Mouse (Mus musculus): ENCODE results near the gene Gm1043. TPM values are rescaled to one million over a fixed set of nuclear protein-coding genes. Genes with fewer than 3 reads are reported as not detected.

The Gm1043 gene
- polyA plus RNA-seq, 1 experiment, result not detected

GRCm38 (mm10) chr5:37247456-37247855, 162.3 kb downstream of the Gm1043 start:
- no peak overlapping the region for H3K27ac ChIP-seq (replicated peaks; ENCODE audit: low read depth, low read length)
- no peaks in the 10 kb centered on the region for H3K4me1 ChIP-seq (ENCODE audit: control insufficient read depth, insufficient read depth, insufficient read length, low read length)
- H3K4me3 ChIP-seq (ENCODE audit: insufficient read depth, low read depth, low read length), result no peak overlapping the region

GRCm38 (mm10) chr5:37248870-37249269, 163.7 kb downstream of the Gm1043 start:
- Histone ChIP-seq H3K27ac (replicated peaks; ENCODE audit: low read depth, low read length) (no peak overlapping the region), H3K4me3 (ENCODE audit: insufficient read depth, low read depth, low read length) (no peak overlapping the region), H3K4me1 (ENCODE audit: control insufficient read depth, insufficient read depth, insufficient read length, low read length) (no peaks in the 10 kb centered on the region)

- no peaks in the 10 kb centered on the region for H3K4me1 ChIP-seq (ENCODE audit: control insufficient read depth, insufficient read depth, insufficient read length, low read length)
- H3K4me3 ChIP-seq (ENCODE audit: insufficient read depth, low read depth, low read length), result no peak overlapping the region
- H3K27ac ChIP-seq (replicated peaks; ENCODE audit: low read depth, low read length), result no peak overlapping the region
Observed at GRCm38 (mm10) chr5:37251596-37251995, 166.4 kb downstream of the Gm1043 start.

GRCm38 (mm10) chr5:37252101-37252804, 167.1 kb downstream of the Gm1043 start:
- H3K4me1 ChIP-seq (ENCODE audit: control insufficient read depth, insufficient read depth, insufficient read length, low read length), result no peaks in the 10 kb centered on the region
- no peak overlapping the region for H3K27ac ChIP-seq (replicated peaks; ENCODE audit: low read depth, low read length)
- H3K4me3 ChIP-seq (ENCODE audit: insufficient read depth, low read depth, low read length), result no peak overlapping the region

GRCm38 (mm10) chr5:37254523-37254922, 169.4 kb downstream of the Gm1043 start:
- no peak overlapping the region for H3K4me3 ChIP-seq (ENCODE audit: insufficient read depth, low read depth, low read length)
- no peak overlapping the region for H3K27ac ChIP-seq (replicated peaks; ENCODE audit: low read depth, low read length)
- no peaks in the 10 kb centered on the region for H3K4me1 ChIP-seq (ENCODE audit: control insufficient read depth, insufficient read depth, insufficient read length, low read length)

- no peak overlapping the region for H3K27ac ChIP-seq (replicated peaks; ENCODE audit: low read depth, low read length)
- no peaks in the 10 kb centered on the region for H3K4me1 ChIP-seq (ENCODE audit: control insufficient read depth, insufficient read depth, insufficient read length, low read length)
- no peak overlapping the region for H3K4me3 ChIP-seq (ENCODE audit: insufficient read depth, low read depth, low read length)
Observed at GRCm38 (mm10) chr5:37256823-37257222, 171.7 kb downstream of the Gm1043 start.

GRCm38 (mm10) chr5:37257243-37257642, 172.1 kb downstream of the Gm1043 start:
- Histone ChIP-seq H3K4me3 (ENCODE audit: insufficient read depth, low read depth, low read length) (no peak overlapping the region), H3K4me1 (ENCODE audit: control insufficient read depth, insufficient read depth, insufficient read length, low read length) (no peaks in the 10 kb centered on the region), H3K27ac (replicated peaks; ENCODE audit: low read depth, low read length) (no peak overlapping the region)

- Histone ChIP-seq H3K4me3 (ENCODE audit: insufficient read depth, low read depth, low read length) (no peak overlapping the region), H3K4me1 (ENCODE audit: control insufficient read depth, insufficient read depth, insufficient read length, low read length) (no peaks in the 10 kb centered on the region)
Observed at GRCm38 (mm10) chr5:37261734-37262133, 176.6 kb downstream of the Gm1043 start.

GRCm38 (mm10) chr5:37263816-37264215, 178.6 kb downstream of the Gm1043 start:
- no peak overlapping the region for H3K27ac ChIP-seq (replicated peaks; ENCODE audit: low read depth, low read length)
- no peak overlapping the region for H3K4me3 ChIP-seq (ENCODE audit: insufficient read depth, low read depth, low read length)
- H3K4me1 ChIP-seq (ENCODE audit: control insufficient read depth, insufficient read depth, insufficient read length, low read length), result no peaks in the 10 kb centered on the region

More at GRCm38 (mm10) chr5:37261734-37262133, 176.6 kb downstream of the Gm1043 start:
- H3K27ac ChIP-seq (replicated peaks; ENCODE audit: low read depth, low read length), result no peak overlapping the region

Other genes with a start within 250 kb of the Gm1043 start
- not detected in 2 replicates for gene Ppp2r2c, start 216.9 kb upstream of the Gm1043 start, polyA plus RNA-seq (2012; ENCODE audit: insufficient read depth, insufficient read length, missing spikeins)
- 13.6 and 14.2 TPM in 2 replicates for gene Wfs1, start 96.2 kb upstream of the Gm1043 start, polyA plus RNA-seq (2012; ENCODE audit: insufficient read depth, insufficient read length, missing spikeins)
- gene Crmp1, start 156.6 kb downstream of the Gm1043 start, polyA plus RNA-seq (2012; ENCODE audit: insufficient read depth, insufficient read length, missing spikeins), result not detected in 2 replicates